Mouse (Mus musculus): ENCODE measurements around the gene Hoxa1. TPM values are rescaled to one million over a fixed set of nuclear protein-coding genes. Genes with fewer than 3 reads are reported as not detected.

The Hoxa1 gene
- polyA plus RNA-seq, 1 experiment from 2014 or later = 2.0 TPM

DNA sequence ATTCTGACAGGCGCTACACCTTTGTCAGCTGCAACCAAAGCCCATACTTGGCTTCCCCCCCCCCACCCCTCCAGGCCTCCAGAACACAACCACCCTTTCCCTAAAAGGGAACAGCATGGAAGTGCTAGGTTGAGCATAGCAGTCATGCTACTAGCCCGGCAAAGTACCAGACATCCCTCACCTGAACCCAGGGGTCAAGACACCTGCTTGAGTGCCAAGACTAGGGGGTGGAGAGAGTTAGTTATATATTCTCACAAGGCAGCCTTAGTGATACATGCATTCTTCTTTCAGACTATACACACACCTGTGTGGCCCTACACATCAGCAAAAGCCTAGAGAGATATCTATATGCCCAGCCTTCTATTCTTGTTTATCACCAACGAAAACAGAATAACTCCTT, 27.7 kb upstream of the Hoxa1 start:
- peak overlapping the region; percentile 48 for H3K4me2 ChIP-seq
- peaks cover 100% of the 10 kb centered on the region for H3K4me1 ChIP-seq (replicated peaks)
- H3K9ac ChIP-seq = no peak overlapping the region; the same call in 1 of the 2 replicates
- WGBS = 10% methylated on average over 3 of the region's 3 CpGs
- no peak overlapping the region for H3K4me3 ChIP-seq
- peaks cover 21% of the 10 kb centered on the region for H3K36me3 ChIP-seq
- H3K27me3 ChIP-seq = no peaks in the 10 kb centered on the region
- no peak for ATAC-seq (ENCODE audit: low read depth)
- H3K9me3 ChIP-seq = no peaks in the 10 kb centered on the region
- peak overlapping the region; percentile 82; the same call in 1 of the 2 replicates for H3K27ac ChIP-seq (replicated peaks)

DNA sequence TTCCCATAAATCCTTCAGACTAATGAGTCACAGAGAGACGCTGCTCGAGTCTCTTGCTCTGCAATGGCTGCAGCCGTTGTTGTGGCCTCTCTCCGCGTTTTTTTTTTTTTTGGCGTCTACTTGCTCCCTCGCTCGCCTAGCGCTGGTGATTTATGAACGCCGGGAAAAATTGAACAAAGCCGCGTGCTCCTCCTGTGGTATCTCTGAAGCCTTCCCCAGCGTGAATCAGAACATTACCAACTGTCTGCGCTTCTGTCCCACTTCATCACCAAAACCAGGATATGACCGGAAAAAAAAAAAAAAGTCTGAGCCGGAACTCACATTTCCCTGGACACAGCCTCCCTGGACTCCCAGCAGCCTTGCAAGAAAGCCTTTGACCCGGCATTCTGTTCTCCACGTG, 27.1 kb upstream of the Hoxa1 start:
- Histone ChIP-seq H3K27me3 (no peaks in the 10 kb centered on the region), H3K4me3 (peak overlapping the region; percentile 18), H3K27ac (replicated peaks) (peak overlapping the region; percentile 82), H3K36me3 (peaks cover 20% of the 10 kb centered on the region), H3K9me3 (no peaks in the 10 kb centered on the region), H3K4me2 (peak overlapping the region; percentile 48), H3K9ac (peak overlapping the region; percentile 60), H3K4me1 (replicated peaks) (peaks cover 100% of the 10 kb centered on the region)
- no peak for ATAC-seq (ENCODE audit: low read depth)
- WGBS = under 1% methylated on average over 19 of the region's 19 CpGs

DNA sequence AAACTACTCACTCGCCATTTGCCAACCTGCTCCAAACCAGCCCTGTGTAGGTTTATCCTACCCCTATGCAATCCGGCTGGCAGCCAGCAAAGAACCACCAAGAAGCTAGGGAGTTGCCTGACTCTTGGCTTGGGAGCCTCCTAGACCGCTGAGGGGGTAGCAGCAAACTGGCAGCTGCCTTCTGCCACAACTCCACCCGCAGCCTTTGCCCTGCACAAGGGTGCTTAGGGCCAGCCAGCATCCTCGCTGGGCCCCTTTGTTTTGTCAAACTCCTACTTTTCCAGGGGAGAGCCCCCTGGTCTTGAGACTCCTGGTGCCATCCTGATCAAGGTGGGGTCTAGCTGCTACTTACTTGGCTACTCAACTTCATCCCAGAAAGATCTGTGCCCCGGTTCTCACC, 26.6 kb upstream of the Hoxa1 start:
- Histone ChIP-seq H3K27me3 (no peaks in the 10 kb centered on the region), H3K9ac (peak overlapping the region; percentile 60), H3K4me2 (peak overlapping the region; percentile 48), H3K9me3 (no peaks in the 10 kb centered on the region), H3K4me1 (replicated peaks) (peaks cover 100% of the 10 kb centered on the region), H3K36me3 (peaks cover 14% of the 10 kb centered on the region), H3K27ac (replicated peaks) (peak overlapping the region; percentile 82), H3K4me3 (peak overlapping the region; percentile 18; the same call in 1 of the 2 replicates)
- no peak for ATAC-seq (ENCODE audit: low read depth)
- WGBS = 10% methylated on average over 6 of the region's 6 CpGs

DNA sequence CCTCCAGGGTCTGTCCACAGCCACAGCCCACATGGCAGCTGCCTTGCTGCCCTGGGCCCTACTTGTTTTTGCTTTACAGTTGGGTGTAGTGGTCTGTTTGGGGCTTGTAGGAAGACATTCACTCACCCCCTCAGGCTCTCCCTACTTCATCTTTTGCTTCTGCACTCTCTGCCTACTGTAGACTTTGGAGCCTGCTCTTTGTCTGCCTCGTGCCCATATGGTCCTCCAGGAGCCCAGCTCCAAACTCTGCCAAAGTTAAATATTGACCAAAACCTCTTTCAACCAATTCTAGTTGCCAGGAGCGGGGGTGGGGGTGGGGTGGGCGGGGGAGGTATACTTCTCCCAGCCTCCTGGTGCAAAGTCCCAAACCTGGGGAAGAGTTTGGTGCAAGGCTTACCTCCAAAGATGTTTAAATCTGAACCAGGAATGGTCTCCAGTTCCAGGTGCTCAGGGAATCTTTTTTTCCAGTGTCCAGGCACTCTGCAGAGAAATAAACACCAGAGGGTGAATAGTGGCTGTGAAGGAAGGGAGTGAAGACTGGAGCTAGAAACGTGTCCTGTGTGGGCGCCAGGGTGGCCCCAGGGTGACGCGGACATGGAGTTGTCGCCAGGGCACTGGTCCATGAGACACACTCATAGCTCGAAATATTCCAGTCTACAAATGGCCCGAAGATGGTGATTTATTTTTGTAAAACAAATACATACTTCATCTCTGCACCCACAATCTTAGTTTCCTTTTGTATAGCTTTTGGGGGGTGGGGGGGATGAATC, 25.4 kb upstream of the Hoxa1 start:
- H3K36me3 ChIP-seq = peaks cover 8% of the 10 kb centered on the region
- H3K4me1 ChIP-seq (replicated peaks) = peaks cover 100% of the 10 kb centered on the region
- peak overlapping the region; percentile 82 for H3K27ac ChIP-seq (replicated peaks)
- no peaks in the 10 kb centered on the region for H3K27me3 ChIP-seq
- WGBS = 13% methylated on average over 10 of the region's 10 CpGs
- no peak for ATAC-seq (ENCODE audit: low read depth)
- H3K9ac ChIP-seq = peak overlapping the region; percentile 60
- H3K4me2 ChIP-seq = peak overlapping the region; percentile 48
- H3K4me3 ChIP-seq = no peak overlapping the region
- no peaks in the 10 kb centered on the region for H3K9me3 ChIP-seq

DNA sequence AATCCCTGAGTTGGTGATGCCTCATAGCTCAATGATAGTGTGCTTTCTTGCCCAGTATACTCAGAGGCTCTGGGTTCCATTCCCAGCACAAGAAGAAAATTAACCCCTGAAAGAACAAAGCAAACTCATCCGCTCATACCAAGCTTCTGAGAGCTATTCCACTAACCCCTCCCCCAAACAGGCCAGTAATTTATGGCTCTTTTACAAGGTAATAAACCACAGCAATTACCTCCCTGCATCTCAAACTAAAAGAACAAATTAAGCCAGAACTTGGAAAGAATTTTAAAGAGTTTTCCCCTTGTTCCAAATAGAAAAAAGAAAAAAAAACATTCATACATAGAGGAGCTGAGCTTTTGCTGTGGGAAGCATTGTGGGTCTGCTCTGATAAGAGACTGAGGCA, 24.7 kb upstream of the Hoxa1 start:
- no peak for ATAC-seq (ENCODE audit: low read depth)
- WGBS = 14% methylated on average over 1 of the region's 1 CpGs
- Histone ChIP-seq H3K9me3 (no peaks in the 10 kb centered on the region), H3K9ac (0 out of 2 replicates have a peak overlapping the region, but pooled peaks have one; percentile 60), H3K36me3 (peaks cover 8% of the 10 kb centered on the region), H3K27me3 (no peaks in the 10 kb centered on the region), H3K4me1 (replicated peaks) (peaks cover 100% of the 10 kb centered on the region), H3K4me3 (no peak overlapping the region), H3K27ac (replicated peaks) (peak overlapping the region; percentile 82), H3K4me2 (peak overlapping the region; percentile 48)

DNA sequence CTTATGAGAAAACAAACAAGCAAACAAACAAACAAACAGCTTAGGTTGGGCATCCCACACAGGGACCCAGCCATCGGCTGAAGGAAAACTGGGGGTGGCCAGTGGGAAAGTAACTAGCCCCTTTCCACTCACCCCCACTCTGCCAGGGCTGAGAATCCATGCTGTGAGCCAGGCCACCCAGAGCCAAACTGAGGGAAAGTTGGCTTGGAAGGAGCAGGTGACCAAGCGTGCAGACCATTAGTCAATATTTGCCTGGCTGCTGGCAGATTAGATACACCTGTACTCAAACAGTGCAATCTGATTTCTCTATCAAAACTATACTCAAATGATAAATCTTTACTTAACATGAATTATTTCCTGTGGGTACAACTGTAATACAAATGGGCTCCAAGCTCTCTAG, 23.9 kb upstream of the Hoxa1 start:
- Histone ChIP-seq H3K4me2 (peak overlapping the region; percentile 75), H3K36me3 (peaks cover 8% of the 10 kb centered on the region), H3K9me3 (no peaks in the 10 kb centered on the region), H3K4me3 (no peak overlapping the region), H3K27me3 (no peaks in the 10 kb centered on the region), H3K9ac (0 out of 2 replicates have a peak overlapping the region, but pooled peaks have one; percentile 95), H3K27ac (replicated peaks) (no peak overlapping the region; the same call in 1 of the 2 replicates), H3K4me1 (replicated peaks) (peaks cover 100% of the 10 kb centered on the region)
- WGBS = 11% methylated on average over 2 of the region's 2 CpGs
- ATAC-seq (ENCODE audit: low read depth) = no peak

DNA sequence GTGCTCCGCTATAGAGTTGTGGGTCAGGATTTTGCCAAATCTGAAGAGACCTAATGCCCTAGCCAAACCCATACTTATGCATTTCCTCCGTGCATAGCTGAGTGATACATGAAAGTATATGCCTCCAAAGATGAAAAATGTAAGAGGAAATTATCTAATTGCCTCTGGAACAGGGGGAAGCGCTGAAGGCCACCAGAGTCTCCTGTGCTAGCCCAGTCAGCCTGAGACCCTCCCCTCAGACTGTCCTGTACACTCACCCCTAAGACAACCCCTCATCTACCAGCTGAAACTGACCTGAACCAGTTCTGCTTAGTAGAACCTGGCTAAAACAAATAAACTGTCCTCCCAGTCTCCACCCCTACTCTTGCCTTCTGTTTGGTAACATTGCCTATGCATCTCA, 22.6 kb upstream of the Hoxa1 start:
- Histone ChIP-seq H3K9me3 (no peaks in the 10 kb centered on the region), H3K36me3 (peaks cover 4% of the 10 kb centered on the region), H3K27ac (replicated peaks) (peak overlapping the region; percentile 97), H3K27me3 (no peaks in the 10 kb centered on the region), H3K4me3 (peak overlapping the region; percentile 54), H3K4me2 (peak overlapping the region; percentile 75), H3K4me1 (replicated peaks) (peaks cover 100% of the 10 kb centered on the region), H3K9ac (peak overlapping the region; percentile 95)
- ATAC-seq (ENCODE audit: low read depth) = no peak
- 22% methylated on average over 3 of the region's 3 CpGs for WGBS

DNA sequence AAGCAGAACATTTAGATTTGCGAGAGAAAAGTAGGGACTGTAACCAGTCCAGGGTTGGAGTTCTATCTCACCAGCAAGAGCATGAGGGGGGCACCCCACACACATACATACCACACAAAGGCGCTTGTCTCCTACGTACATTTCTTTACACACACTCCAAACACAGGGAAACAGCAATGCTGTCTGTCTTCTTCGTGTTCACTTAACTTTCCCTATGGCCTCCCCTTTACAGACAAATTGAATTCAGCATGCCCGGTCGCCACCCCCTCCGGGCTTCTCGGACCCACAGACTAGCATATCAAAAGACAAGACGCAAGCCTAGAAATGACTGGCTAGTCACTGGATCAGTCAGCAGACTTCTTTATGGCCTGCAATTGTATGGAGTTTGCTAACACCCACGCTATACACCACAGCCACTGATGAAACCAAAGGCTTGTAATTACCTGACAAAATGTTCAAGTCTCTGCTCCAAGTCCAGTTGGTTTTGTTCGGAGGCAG, 22.1 kb upstream of the Hoxa1 start:
- Histone ChIP-seq H3K9me3 (no peaks in the 10 kb centered on the region), H3K27me3 (no peaks in the 10 kb centered on the region), H3K4me2 (peak overlapping the region; percentile 75), H3K36me3 (peaks cover 4% of the 10 kb centered on the region), H3K4me1 (replicated peaks) (peaks cover 100% of the 10 kb centered on the region), H3K27ac (replicated peaks) (peak overlapping the region; percentile 97), H3K4me3 (peak overlapping the region; percentile 54), H3K9ac (peak overlapping the region; percentile 95)
- ATAC-seq (ENCODE audit: low read depth) = no peak
- 5% methylated on average over 11 of the region's 11 CpGs for WGBS

DNA sequence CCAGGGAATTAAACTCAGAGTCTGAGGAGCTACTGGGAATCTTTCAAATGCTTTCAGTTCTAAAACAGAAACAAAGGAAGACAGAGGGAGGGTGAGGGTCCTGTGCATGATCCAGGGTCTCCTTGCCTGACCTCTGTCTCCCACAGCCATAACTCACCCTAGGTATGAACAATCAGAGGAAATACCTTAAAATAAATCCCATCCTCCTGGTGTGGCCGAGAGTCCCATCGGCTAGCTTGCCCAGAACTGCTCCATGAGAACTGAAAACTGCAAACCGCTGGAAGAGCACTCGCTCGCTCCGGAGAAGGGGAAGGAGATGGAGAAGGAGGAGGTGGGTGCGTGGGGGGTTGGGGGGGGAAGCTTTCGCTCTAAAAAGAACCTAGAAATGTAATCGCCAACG, 21.6 kb upstream of the Hoxa1 start:
- 2% methylated on average over 10 of the region's 10 CpGs for WGBS
- H3K27me3 ChIP-seq = no peaks in the 10 kb centered on the region
- H3K9ac ChIP-seq = peak overlapping the region; percentile 95

DNA sequence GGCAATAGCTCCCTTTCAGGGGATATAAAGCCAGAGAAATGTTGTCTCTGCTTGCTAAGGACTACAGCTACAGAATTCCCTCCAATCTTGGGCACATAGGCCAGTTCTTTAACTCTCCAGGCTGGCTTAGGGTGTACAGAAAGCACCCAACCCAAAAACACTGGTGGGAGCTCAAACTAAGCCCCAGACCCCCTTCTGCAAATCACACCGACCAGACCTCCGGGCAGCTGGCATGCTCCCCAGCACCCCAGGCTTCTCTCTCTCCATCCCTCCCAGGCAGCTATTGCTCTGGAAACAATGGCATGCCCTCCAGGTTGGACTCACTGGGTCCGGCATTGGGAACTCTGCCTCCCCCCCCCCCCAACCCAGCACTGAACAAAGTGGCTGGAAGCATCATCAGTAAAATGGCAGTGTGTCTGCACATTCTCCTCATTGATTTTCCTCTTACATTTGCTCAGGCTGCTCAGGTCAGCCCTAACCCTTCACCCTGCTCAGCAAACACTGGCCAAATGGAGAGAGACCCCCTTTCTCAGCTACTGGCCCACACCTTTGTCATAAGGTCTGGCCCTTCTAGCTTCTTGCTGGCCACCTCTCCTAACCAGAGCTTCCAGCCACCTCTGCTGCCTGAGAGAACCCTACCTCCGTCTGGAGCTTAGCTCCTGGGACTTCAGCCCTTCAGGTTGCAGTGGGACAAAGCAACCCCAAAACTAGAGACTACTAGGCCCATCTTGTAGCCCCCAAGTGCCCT, 21.0 kb upstream of the Hoxa1 start:
- Histone ChIP-seq H3K9ac (peak overlapping the region; percentile 95), H3K27ac (replicated peaks) (peak overlapping the region; percentile 97), H3K4me3 (peak overlapping the region; percentile 54), H3K36me3 (peaks cover 4% of the 10 kb centered on the region), H3K4me1 (replicated peaks) (peaks cover 98% of the 10 kb centered on the region), H3K27me3 (no peaks in the 10 kb centered on the region), H3K4me2 (peak overlapping the region; percentile 75), H3K9me3 (no peaks in the 10 kb centered on the region)
- 4% methylated on average over 4 of the region's 4 CpGs for WGBS
- no peak for ATAC-seq (ENCODE audit: low read depth)

More for the DNA sequence above, 21.6 kb upstream of the Hoxa1 start:
- H3K9me3 ChIP-seq = no peaks in the 10 kb centered on the region
- H3K36me3 ChIP-seq = peaks cover 4% of the 10 kb centered on the region
- peak overlapping the region; percentile 75 for H3K4me2 ChIP-seq
- no peak for ATAC-seq (ENCODE audit: low read depth)
- H3K4me3 ChIP-seq = peak overlapping the region; percentile 54
- peaks cover 100% of the 10 kb centered on the region for H3K4me1 ChIP-seq (replicated peaks)
- peak overlapping the region; percentile 97 for H3K27ac ChIP-seq (replicated peaks)

DNA sequence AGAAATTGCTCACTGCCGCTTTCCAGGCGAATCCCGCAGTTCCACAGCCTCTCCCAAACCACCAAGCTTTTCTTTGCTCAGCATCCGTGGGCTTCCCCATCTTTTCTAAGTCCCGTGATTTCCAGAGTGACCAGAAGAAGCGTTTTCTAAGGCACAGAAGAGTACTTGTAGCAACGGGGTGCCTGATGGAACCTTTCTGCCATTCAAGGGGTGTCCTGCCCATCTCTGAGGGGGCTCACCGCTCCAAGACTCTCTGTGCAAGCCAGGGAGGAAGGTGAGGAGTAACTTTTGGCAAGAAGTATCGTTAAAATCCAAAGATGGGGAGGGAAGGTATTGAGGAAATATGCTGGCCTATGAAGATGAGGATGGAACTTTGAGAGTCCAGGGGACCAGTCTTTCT, 19.7 kb upstream of the Hoxa1 start:
- 2% methylated on average over 9 of the region's 9 CpGs for WGBS
- Histone ChIP-seq H3K27me3 (no peaks in the 10 kb centered on the region), H3K36me3 (peaks cover 4% of the 10 kb centered on the region), H3K27ac (replicated peaks) (peak overlapping the region; percentile 97), H3K9ac (peak overlapping the region; percentile 95), H3K4me3 (peak overlapping the region; percentile 54), H3K4me1 (replicated peaks) (peaks cover 98% of the 10 kb centered on the region), H3K9me3 (no peaks in the 10 kb centered on the region), H3K4me2 (peak overlapping the region; percentile 75)
- ATAC-seq (ENCODE audit: low read depth) = no peak

All from neural tube, embryonic 13.5 days (tissue).